Mouse (Mus musculus) adrenal gland, postnatal 4 days (tissue): ENCODE measurements around the gene Ifit1bl1. TPM values are rescaled to one million over a fixed set of nuclear protein-coding genes. Genes with fewer than 3 reads are reported as not detected.
"Not testable (repeated sequence)": the region's sequence is repeated elsewhere in the genome, so short reads cannot be mapped to it uniquely, and the experiment has no call there.

ENCODE experiments used
- DNase-seq, 2 experiments: peaks; one replicate each; pipeline ENCODE4 v3.0.0; 2021 to 2022; ENCODE audit warnings: low spot score in 2 of 2, mixed read lengths in 2 of 2
- total RNA-seq, 2 experiments: library from RNA; stranded (reverse); gene quantifications; 2 replicates each; pipeline ENCODE4 v1.2.3; 2021

Ifit1bl1 gene
- total RNA-seq, 2 experiments from 2014 or later = 0.56 to 0.68 TPM

DNA sequence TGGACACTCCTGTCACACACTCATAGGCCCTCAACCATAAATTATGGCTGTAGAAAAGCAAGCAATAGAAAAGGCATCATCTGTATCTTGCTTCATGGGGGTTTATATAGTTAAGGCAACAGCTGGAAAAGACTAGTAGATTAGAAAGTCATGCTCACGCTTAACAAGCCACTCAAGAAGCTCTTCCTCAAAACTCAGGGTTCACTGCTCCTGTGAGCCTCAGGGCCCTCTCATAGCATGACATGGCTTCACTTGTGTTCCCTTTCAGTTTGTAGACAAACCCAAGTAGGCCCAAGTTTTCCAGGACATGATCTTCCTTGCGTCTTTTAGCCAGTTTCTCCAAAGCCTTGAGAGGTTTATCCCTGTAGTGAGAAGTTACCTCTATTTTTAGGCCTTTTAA lies 8.3 kb downstream of the Ifit1bl1 start:
- DNase-seq = no peak

DNA sequence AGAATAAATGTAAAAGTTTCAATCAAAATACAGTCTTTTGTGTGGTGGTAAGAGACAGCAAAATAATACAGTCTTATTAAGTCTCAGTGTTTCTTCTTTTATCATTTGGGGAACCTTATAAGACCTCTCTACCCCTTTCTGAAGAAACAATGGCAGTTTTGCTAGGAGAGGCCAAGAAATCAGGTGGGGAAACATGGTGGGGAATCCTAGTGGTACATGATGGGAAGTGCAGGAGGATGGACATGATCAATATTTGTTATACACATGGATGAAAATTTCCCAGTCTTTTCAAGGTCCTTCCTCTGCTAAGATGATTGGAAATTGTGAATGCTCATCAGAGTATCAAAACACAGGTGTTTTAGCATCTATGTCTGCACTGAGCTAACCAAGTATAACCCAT lies 12.8 kb downstream of the Ifit1bl1 start:
- DNase-seq = no peak

DNA sequence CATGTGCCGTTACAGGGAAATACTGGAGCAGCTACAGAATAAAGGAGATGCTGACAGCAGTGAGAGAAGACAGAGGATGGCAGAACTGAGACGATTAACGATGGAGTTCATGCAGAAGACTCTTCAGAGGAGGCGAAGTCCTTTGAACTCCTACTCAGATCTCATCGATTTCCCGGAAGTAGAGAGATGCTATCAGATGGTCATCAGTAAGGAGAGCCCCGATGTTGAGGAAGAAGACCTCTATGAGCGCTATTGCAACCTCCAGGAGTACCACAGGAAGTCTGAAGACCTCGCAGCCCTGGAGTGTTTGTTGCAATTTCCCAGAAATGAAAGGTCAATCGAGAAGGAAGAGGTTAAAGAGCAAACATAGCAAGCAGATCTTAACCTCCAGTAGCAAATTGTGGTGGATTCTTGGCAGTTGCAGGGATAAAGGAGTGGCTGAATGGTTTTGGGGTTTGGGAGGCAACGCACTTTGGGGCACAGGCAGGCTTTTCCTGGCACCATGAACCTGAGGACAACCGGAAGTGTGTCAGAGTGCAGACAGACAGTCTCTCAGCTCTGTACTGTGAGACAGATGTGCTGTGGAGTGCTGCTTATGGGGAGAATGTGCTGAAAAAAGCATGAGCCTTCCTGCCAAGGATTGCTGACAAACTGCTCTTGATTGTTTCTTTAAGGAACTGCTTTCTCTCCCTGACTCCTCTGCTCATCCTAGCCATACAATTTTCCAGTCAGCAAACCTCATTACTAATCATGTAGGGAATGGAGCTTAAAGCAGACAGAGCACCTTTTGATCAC lies 13.7 kb downstream of the Ifit1bl1 start:
- DNase-seq = not testable (repeated sequence)

DNA sequence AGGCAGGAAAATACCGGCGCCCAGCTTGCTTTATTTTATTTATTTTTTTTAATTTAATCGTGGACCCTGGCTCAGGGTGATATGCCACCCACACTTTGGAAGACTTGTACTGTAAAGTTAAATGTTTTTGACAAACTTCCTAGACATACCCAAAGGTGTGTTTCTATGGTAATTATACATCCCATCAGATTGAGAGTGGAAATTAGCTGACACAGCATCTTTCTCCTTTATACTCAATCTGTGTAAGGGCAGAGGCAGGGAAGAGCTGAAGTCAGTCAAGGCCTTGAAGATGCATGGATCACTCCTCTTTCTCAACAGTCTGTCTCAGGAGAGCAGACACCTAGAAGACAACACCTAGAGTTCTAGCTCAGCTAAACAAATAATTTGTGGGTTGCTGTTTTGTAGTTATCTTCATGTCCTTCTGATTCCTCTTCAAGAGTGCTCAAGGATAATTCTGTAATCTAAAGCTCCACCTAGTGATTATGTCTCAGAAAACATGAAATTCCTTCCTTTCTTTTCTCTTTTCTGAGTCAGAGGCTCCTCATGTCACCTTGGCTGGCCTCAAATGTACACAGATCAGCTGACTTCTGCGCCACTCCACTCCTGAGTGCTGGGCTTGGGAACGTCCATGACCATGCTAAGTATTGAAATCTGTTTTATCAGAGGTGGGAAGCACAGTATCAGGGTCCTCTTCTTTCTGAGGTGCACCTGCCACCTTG lies 15.9 kb downstream of the Ifit1bl1 start:
- not testable (repeated sequence) for DNase-seq

DNA sequence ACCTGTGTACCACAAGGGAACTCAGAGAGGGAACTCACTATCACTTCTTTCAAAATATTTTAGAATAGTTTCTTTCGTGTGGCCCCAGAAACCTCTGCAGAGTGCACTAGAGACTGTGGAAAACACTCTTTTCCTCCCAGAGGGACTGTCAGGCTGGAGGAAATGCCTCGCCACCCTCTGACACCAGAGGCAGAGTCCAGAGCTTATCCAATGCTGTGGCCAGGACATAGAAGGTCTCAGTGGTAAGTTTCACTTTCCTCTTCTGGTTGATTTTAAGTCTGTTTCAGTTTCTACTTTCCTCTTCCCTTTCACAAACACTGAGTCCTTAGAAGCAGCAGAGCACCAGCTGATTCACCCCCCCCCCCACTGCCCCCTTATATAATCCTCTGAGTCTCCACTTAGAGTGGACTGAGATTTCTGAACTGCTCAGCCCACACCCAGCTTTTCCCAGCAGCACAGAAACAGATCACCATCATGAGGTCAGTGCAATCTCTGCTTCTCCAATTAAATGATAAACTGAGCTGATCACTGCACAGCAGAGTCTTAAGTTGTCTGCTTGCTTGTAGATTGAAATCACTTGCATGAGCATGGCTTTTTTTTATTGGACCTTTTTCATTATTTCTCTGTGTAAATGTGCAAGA lies 18.5 kb downstream of the Ifit1bl1 start, which contains the start of gene Ifit3:
TSS of gene Ifit3 (plus strand) at position 406 of the 641 bp plus-strand sequence.
- DNase-seq = not testable (repeated sequence)

DNA sequence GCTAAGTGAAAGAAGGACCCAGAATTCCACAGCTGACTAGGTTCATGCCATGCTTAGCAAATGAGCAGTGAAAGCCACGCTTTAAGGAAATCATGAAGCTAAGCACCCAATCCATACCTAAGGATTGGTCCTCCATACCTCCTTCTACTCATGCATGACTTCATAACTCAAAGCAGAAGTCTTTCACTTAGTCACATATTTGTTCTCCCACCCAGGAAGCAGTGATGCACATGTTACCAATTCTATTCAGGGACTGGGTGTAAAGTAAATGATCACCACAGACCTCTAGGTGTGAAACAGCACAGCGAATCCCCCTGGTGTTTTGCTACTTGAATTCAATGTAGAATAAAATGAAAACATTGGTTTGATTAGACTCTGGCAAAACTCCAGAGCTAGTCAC lies 19.1 kb downstream of the Ifit1bl1 start:
- not testable (repeated sequence) for DNase-seq

DNA sequence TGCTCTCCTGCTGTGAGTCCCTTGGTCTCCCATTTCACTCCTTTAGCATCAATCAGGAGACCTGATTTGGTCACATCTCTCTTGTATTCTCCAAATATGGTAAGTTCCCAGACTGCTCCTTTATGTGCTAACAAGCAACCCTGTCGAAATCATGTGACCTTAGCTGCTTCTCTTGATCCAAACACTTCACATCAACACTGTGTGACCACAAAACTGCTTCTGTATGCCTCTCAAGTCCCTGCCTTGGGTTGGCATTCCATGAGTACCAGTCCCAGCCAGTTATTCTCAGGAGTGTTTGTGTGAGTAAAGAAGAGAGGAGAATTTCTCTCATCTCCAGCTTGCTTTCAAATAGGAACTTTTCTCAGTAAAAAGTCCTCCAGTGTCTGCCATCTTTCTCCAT lies 24.6 kb downstream of the Ifit1bl1 start:
- DNase-seq = no peak

DNA sequence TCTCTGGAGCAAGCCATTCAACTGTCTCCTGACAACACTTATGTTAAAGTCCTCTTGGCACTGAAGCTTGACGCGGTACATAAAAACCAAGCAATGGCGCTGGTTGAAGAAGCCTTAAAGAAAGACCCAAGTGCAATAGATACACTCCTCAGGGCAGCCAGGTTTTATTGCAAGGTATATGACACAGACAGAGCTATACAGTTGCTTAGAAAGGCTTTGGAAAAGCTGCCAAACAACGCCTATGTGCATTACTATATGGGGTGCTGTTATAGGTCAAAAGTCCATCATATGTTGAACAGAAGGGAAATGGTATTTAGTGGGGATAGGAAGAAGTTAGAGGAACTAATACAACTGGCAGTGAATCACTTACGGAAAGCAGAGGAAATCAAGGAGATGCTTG lies 28.1 kb downstream of the Ifit1bl1 start:
- DNase-seq = no peak

DNA sequence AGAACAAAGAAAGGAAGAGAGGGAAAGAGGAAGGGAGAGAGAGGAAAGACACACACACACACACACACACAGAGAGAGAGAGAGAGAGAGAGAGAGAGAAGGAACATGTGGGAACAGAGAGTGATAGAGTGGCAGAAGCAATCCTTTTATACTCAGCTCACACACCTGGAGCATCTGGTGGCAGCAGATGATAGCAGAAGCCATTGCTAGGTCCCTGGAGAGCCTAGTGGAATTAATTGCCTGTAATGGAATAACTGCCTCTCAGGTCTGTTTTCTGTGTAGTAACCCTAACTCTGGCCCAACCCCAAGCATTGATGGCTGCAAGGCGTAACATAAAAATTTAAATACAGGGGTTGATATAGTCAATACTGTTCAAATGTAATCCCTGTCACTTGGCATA lies 30.7 kb downstream of the Ifit1bl1 start:
- no peak for DNase-seq

DNA sequence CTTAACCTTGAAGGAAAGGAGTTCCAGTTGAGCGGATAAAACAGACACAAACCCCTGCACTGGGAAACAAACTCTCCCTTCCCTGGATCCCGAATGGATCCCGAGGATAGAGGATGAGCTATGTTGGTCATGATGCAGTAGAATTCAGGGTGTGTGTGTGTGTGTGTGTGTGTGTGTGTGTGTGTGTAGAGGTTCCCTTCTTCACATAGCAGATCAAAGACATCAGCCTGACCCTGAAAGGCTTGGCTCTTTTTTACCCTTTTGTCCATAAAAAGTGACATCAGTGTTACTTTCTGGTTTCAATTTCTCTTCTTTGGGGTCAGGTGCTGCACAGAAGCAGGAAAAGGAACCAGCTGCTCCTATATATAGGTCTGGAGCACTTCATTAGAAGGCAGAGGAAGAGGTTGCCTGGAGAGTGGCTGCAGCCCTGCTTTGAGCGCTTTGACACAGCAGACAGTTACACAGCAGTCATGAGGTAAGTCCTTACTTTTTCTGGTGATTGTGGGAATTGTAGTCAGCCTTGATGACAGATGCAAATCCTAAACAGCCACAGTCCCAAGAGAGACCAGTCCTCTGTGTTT lies 31.8 kb downstream of the Ifit1bl1 start:
- no peak for DNase-seq

DNA sequence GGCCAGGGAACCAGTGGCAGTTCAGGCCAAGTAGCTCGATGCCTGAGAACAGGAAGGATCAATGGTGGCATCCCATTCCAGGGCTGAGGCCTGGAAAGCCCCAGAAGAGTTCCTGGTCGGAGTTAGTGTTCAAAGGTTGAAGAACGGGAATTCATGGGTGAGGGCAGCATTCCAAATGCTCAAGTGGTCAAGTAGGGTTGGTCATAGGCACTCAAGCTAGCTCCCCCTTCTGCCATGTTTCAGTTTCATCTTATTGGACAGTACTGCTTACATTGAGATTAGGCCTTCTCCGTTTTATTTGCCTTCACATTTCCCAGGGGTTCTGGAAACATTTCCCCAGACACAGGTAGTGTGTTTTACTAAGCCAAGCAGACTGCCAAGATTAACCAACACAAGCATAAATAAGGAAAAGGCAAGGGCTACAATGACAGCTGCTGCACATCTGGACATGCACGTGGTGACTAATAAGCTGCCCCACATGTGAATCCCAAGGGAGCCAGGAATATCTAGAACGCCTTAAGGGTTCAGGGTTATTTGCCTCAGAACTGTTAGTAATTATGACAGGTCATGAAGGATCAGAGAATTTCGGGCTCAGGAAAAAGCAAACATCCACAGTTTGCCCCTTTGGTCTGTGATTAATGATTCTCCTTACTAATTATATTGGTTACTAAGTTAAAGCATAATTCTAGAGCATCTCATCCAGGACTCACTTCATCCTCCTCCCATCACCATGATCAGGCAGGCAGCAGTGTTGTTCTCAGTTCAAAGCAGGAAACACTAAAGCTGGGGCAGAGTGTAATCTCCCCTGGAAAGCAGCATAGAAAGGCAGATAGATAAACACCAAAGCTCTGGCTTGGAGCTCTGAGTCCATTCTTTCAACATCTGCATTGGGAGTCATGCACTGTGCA lies 32.5 kb downstream of the Ifit1bl1 start:
- no peak for DNase-seq

DNA sequence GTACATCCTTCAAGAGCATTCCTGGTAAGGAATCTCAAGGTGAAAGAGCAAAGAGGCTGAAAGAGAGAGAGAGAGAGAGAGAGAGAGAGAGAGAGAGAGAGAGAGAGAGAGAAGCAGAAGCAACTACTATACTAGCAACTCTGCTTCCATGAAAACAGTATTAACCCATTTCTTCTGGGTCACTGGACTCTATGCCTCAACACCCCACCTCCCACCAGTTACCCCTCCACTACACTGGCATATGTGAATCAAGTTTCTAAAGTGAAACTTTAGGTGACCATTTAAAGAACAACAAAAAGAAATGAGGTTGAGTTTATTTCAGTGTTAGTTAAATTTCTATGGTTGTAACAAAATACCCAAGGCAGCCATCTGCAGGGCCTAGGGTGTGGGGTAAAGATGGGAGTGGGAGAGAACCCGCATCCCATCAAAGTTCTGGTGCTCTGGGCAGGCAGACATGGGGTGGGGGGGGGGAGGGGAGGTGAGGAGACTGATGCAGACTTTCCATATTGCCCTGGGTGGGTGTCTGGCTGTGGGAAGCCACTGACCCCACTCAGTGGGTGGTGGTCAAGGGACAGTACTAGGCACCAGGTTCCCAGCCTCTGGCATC lies 35.5 kb downstream of the Ifit1bl1 start:
- no peak for DNase-seq

DNA sequence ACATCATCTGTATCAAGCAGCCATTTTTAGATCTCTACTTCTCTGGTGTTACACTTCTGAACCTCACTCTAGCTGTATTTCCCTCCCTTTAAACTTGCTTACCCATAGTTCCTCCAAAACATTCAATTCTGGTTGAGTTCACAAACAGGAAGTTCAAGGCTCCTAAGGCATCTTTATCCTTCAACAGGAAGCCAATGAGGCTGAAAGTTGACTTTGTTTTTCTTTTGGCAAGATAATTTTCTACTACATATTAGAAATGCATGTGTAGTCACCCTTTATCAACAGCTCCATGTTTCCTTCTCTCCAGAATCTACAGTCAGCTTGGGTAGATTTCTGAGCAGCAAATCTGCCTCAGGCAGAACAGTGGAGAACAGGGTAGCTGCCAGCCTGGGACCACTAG lies 39.2 kb downstream of the Ifit1bl1 start:
- no peak for DNase-seq

DNA sequence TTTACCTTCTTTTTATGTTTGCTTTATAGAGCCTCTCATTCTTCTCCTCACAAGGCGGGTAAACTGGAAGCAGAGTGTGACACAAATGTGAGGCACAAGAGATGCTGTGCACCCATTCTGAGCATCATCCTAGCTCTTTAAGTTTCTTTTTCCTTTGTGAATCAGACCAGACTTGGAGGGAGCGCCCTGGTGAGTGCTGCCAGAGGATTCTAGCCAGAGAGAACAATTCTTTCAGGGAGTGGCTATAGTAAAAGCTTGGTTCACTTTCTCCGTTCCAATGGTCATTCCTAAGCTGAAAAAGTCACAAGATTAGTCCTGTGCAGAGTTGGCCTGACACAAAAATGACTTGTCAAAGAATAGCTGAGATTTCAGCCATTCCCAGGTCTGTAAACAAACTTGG lies 45.1 kb downstream of the Ifit1bl1 start:
- no peak for DNase-seq

DNA sequence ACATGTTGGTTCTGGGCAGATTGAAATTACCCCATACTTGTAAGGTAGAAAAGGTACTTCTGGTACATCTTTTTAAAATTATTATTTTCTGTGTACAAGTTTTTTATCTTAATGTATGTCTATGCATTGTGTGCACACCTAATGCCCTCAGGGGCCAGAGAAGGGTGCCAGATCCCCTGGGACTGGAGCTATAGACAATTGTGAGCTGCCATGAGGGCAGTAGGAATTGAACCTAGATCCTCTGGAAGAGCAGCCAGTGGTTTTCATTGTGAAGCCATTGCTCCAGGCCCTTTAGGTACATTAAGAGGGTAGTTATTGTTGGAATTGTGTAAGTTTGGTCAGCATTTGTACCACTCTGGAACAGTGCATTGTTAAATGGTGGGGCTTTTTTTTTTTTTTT lies 47.7 kb downstream of the Ifit1bl1 start:
- DNase-seq = no peak

DNA sequence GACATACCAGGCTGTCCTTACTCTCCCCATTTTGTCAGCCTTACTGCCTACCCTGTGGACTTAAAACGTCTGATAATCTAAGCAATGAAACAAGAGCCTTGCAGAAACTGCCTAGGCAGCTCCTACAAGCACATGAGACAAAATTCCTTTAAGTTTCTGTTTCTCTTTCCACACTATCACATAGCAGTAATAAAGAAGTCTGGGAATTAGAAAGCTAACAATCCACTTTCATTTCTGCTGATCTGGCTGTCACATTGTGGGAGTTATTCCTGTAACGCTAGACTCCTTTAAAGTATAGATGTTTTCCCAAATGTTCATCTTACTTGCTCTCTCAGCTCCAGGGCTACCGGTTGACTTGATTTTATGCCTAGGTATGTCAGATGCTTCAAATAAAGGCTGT lies 48.2 kb downstream of the Ifit1bl1 start:
- no peak for DNase-seq

DNA sequence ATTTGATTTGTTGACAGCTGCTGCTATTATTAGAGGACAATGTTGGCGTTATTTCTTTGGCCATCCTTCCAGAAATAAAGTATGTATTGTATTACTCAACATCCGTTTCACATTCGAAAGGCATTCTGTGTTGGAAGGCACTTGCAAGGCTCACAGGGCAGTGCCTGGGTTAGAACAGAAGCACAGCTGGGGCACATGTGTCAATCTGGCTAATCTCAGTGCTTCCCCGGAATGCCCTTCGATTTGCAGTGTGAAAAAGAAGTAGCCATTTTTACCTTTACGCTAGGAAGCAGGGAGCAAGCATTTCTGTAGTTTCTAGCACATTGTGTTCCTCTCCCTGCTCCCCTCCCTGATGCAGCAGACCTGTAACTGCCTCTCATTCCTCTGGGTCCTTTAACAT lies 48.7 kb downstream of the Ifit1bl1 start:
- DNase-seq = no peak

DNA sequence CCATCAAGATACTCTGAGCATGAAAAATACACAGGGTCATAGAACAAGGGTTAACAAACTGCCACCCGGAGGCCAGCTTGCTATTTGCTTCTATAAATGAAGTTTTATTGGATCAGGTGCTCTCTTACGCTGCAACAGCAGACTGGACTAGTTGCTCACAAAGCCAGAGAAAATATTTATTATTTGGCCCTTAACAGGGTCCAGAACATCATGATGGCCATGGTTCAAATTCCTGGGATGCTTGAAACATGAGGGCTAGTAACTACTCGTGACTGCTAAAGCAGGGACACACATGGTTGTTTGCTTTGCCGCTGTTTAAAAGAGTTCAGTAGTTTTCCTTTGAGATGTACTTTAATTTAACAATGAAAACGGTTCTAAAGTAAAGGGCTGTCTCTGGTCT lies 49.8 kb downstream of the Ifit1bl1 start:
- DNase-seq = no peak

DNA sequence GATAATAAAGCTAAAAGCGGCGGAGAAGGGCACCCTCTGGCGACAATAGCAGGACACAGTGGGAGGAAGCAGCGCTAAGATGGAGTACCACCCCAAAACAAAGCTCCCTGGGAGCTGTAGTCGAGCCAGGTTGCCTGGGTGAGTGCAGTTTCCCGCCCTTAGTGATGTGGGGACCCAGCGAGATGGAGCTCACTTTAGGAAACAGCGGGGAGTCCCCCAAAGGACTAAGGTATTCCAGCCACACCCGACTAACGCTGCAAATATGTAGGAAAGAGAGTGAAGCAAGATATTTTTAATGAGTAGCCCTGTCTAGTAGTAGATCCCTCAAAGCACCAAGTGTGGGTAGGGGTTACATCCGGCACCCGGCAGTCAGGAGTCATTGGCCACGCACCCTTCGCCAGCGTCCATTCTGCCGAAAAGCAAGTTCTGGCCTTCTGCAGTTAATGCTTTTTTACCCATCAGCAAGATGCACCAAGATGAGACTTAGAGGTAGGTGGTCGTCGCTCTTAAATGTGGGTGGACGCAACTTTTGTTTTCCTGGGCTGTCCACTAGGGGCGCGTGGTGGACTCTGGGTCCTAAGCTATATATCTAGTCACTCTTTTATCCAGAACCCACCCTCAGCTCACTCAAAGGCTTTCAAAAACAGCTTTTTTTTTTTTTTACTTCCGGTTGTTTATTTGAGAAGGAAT lies 51.1 kb downstream of the Ifit1bl1 start, which contains the start of gene Ifit2:
TSS of gene Ifit2 (plus strand) at position 161 of the 690 bp plus-strand sequence.
- peak in 1 of 2 experiments; percentile 28 for DNase-seq

DNA sequence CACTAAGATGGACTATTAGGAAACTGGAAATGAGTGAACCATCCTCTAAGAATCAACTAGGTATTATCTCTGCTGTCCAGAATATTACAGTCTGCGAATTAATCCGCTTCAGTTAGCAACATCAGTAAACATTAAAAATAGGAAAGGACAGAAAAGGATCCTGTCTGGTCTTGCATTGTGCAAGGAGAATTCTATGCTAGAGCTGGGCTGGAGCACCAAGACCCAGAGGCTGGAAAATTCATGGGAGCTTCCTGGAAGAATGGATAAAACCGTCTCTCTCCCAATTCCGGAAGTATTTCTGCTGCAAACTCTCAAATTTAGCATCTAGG lies 51.6 kb downstream of the Ifit1bl1 start:
- DNase-seq = no peak
